Mouse (Mus musculus) kidney, embryonic 14.5 days (tissue): Measurements from ENCODE around the gene G430095P16Rik. TPM values are rescaled to one million over a fixed set of nuclear protein-coding genes. Genes with fewer than 3 reads are reported as not detected.

Experiments used
- ATAC-seq: fragments of 200-750 bp; cut with Nextera tagmentation; 2 replicates; pipeline ENCODE4 v1.8.0; 2017; ENCODE audit warnings: moderate number of reproducible peaks, mild to moderate bottlenecking, moderate TSS enrichment, moderate library complexity; ENCODE audit not compliant: low FRiP score, low TSS enrichment
- H3K27ac ChIP-seq: fragments of 300-500 bp; sonication (generic); 2 replicates; pipeline ENCODE4 v1.5.1; 2014; ENCODE audit warnings: low read depth, mild to moderate bottlenecking, low read length, moderate library complexity, mixed read lengths
- H3K27me3 ChIP-seq: fragments of 300-500 bp; sonication (generic); 2 replicates; pipeline ENCODE4 v1.6.1; 2014; ENCODE audit warnings: mild to moderate bottlenecking, low read length; ENCODE audit not compliant: control insufficient read depth, insufficient read depth
- H3K36me3 ChIP-seq: fragments of 300-500 bp; sonication (generic); 2 replicates; pipeline ENCODE4 v1.6.1; 2014; ENCODE audit warnings: low read length, mixed read lengths; ENCODE audit not compliant: control insufficient read depth, insufficient read depth
- H3K4me1 ChIP-seq: fragments of 300-500 bp; sonication (generic); 2 replicates; pipeline ENCODE4 v1.6.1; 2014; ENCODE audit warnings: low read length, mixed read lengths; ENCODE audit not compliant: control insufficient read depth, insufficient read depth
- H3K4me2 ChIP-seq: fragments of 300-500 bp; sonication (generic); replicated peaks from 2 replicates; pipeline ENCODE4 v1.6.1; 2014; ENCODE audit warnings: low read depth, mild to moderate bottlenecking, low read length
- H3K4me3 ChIP-seq: fragments of 300-500 bp; sonication (generic); 2 replicates; pipeline ENCODE4 v1.5.1; 2014; ENCODE audit warnings: mild to moderate bottlenecking, low read length
- H3K9ac ChIP-seq: fragments of 300-500 bp; sonication (generic); 2 replicates; pipeline ENCODE4 v1.6.1; 2014; ENCODE audit warnings: low read depth, mild to moderate bottlenecking, low read length, moderate library complexity
- H3K9me3 ChIP-seq: fragments of 300-500 bp; sonication (generic); 2 replicates; pipeline ENCODE4 v1.6.1; 2016; ENCODE audit warnings: low read length; ENCODE audit not compliant: control insufficient read depth
- WGBS: fragments of 180-500 bp; shearing (Covaris S2); extraction: QIAGEN DNeasy Blood & Tissue Kit; methylation state at CpG from one replicate; pipeline ENCODE4 v1.1.7; 2014; 5-methylcytosine and 5-hydroxymethylcytosine counted together
- polyA plus RNA-seq: library from polyadenylated mRNA; unstranded; fragments of >200 nt; fragmentation: Nextera tagmentation; extraction: Ambion mirVana; gene quantifications from 2 replicates; pipeline ENCODE4 v1.2.1, GENCODE M21; 2014

G430095P16Rik gene
- polyA plus RNA-seq, 1 experiment from 2014 or later = 1.7 TPM

DNA sequence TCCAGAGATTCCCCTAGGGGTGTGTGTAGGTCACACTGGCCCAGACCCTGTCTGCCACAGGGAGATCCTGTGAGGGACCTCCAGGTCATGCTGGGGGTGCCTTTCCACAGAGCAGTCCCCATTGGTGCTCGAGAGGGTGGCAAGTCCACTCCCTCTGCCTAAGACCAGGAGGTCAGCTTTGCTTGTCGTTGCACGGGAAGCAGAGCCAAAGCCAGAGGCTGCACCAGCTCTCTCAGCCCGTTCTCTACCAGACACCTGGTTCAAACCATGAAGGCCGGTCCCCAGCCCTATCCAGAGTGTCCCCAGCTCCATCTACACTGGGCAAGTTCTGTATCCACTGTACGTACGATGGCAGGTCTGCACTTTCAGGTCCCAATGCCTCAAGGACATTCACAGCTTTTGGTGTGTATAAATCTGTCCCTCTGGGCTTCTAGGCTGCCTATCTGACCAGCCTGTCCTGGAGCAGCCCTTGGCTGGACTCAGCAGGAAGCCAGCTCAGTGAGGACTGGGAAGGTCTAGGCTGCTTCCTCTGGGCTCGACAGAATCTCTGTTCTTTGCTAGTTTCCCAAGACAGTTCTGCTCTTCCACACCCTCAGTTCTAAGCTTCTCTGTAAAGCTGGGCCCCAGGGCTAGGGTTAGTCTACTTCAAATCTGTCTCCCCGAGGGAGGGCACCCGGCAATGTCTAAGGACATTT lies 2.6 kb downstream of the G430095P16Rik start:
- Histone ChIP-seq H3K27ac (no peak overlapping the region; the same call in 1 of the 2 replicates), H3K27me3 (peaks cover 5% of the 10 kb centered on the region), H3K4me1 (peaks cover 34% of the 10 kb centered on the region), H3K9me3 (no peaks in the 10 kb centered on the region), H3K36me3 (peaks cover 7% of the 10 kb centered on the region; the same call in 1 of the 2 replicates), H3K9ac (no peak overlapping the region; the same call in 1 of the 2 replicates), H3K4me3 (no peak overlapping the region), H3K4me2 (no peak overlapping the region)
- 52% methylated on average over 10 of the region's 10 CpGs for WGBS
- ATAC-seq = no peak

DNA sequence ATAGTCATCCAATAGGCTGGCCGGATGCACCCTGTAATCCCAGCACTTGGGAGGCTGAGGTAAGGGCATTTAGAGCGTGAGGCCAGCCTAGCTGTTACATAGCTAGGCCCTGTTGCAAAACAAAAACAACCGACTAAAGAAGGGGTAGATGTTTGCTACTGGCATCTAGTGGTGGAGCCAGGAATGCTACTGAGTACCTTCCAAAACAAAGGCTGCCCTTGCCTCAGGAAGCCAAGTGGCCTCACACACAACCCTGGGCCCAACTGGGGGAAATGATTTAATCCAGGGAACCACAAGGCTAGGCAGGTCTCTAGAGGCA lies 3.1 kb downstream of the G430095P16Rik start:
- H3K9ac ChIP-seq = no peak overlapping the region
- H3K27ac ChIP-seq = no peak overlapping the region
- H3K4me1 ChIP-seq = peaks cover 39% of the 10 kb centered on the region
- peaks cover 5% of the 10 kb centered on the region for H3K27me3 ChIP-seq
- no peaks in the 10 kb centered on the region for H3K9me3 ChIP-seq
- ATAC-seq = no peak
- no peak overlapping the region for H3K4me2 ChIP-seq
- H3K36me3 ChIP-seq = peaks cover 7% of the 10 kb centered on the region; the same call in 1 of the 2 replicates
- no peak overlapping the region for H3K4me3 ChIP-seq
- WGBS = 19% methylated on average over 3 of the region's 3 CpGs

DNA sequence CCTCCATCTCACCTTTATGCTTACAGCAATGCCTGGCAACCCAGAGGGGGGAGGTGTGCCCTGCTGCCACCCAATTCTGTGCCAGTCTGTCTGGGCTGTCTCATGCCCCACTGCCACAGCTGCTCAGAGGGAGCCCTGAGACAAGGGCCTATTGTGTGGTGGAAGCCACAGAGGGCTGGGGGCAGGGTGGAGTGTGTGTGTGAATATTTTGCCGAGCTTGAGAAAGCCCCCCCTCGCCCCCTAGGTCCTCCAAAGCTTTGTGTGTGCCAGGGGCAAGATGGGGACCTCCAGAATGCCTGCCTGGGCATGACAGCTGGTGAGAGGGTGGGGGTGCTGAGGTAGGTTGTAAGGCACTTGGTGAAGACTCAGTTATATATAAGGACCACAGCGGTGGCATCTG lies 5.7 kb downstream of the G430095P16Rik start:
- Histone ChIP-seq H3K36me3 (no peaks in the 10 kb centered on the region; the same call in 1 of the 2 replicates), H3K4me2 (no peak overlapping the region), H3K4me3 (no peak overlapping the region), H3K9ac (no peak overlapping the region), H3K9me3 (no peaks in the 10 kb centered on the region), H3K27me3 (peaks cover 5% of the 10 kb centered on the region), H3K27ac (no peak overlapping the region), H3K4me1 (peaks cover 52% of the 10 kb centered on the region)
- no peak for ATAC-seq
- 73% methylated on average over 3 of the region's 3 CpGs for WGBS

DNA sequence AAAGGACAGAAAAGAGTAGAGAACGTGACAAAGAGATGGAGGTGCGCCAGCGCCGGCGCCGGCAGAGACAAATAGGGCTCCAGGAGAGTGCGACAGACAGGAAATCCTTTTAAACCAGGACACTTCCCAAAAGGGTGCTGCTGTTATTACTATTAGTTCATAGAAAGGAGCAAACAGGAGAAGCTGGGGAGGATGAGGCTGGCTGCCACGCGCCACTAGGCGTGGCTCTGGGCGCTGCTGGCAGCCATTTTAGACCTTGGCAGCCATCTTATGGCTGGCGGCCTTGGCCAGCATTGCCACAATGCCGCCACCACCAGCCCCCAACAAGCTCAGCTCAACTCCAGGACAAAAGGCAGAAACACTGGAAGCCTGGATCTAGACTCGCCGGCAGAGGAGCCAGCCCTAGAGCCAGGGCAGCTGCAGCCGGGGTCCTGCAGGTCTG lies 7.1 kb downstream of the G430095P16Rik start:
- H3K27ac ChIP-seq = no peak overlapping the region
- H3K27me3 ChIP-seq = peaks cover 5% of the 10 kb centered on the region
- no peak overlapping the region for H3K4me3 ChIP-seq
- no peaks in the 10 kb centered on the region; the same call in 1 of the 2 replicates for H3K36me3 ChIP-seq
- WGBS = 94% methylated on average over 16 of the region's 16 CpGs
- H3K4me2 ChIP-seq = no peak overlapping the region
- H3K9me3 ChIP-seq = no peaks in the 10 kb centered on the region
- H3K4me1 ChIP-seq = peaks cover 41% of the 10 kb centered on the region
- ATAC-seq = no peak
- no peak overlapping the region for H3K9ac ChIP-seq

DNA sequence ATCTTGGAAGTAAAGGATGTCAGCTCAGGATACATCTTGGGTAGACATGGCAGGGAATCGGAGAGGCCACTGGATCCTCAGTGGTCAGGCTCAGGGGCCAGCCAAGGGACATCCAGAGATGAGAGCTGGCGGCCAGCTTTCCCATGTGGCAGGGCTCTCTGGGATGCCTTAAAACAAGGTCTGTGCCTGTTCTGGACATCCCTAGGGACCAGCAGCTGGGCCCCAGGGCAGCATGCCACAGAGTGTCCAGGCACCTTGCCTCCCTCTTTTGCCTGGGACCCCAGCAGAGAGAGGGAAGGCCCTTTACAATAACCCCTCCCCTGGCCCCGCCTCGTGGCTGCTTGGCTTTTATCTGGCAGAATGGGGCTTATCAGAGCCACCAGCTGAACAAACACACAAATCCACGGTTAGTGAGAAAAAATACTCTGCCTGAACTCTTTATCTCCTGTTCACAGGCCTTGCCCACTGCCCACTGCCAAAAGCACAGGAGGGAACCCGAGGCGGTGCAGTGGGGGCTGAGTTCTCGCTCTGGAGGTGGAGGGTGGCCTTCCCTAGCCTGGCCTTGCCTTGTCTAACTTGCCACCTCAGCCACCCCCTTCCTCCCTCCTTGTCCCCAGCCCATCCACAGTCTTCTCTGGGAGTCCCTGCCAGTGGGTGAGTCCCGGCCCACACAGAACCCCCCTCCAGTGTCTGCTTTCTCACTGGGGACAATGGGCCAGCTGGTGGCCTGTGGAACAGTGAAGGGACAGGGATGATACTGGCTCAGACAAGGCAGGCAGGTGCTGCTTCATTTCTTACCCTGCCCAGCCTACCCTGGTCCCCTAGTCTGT lies 7.9 kb downstream of the G430095P16Rik start:
- H3K9ac ChIP-seq = no peak overlapping the region
- no peaks in the 10 kb centered on the region for H3K9me3 ChIP-seq
- H3K4me2 ChIP-seq = no peak overlapping the region
- peaks cover 9% of the 10 kb centered on the region; the same call in 1 of the 2 replicates for H3K27me3 ChIP-seq
- no peaks in the 10 kb centered on the region; the same call in 1 of the 2 replicates for H3K36me3 ChIP-seq
- H3K4me1 ChIP-seq = peaks cover 39% of the 10 kb centered on the region
- no peak for ATAC-seq
- 48% methylated on average over 9 of the region's 9 CpGs for WGBS
- H3K27ac ChIP-seq = peak overlapping the region; percentile 47; the same call in 1 of the 2 replicates
- H3K4me3 ChIP-seq = no peak overlapping the region

DNA sequence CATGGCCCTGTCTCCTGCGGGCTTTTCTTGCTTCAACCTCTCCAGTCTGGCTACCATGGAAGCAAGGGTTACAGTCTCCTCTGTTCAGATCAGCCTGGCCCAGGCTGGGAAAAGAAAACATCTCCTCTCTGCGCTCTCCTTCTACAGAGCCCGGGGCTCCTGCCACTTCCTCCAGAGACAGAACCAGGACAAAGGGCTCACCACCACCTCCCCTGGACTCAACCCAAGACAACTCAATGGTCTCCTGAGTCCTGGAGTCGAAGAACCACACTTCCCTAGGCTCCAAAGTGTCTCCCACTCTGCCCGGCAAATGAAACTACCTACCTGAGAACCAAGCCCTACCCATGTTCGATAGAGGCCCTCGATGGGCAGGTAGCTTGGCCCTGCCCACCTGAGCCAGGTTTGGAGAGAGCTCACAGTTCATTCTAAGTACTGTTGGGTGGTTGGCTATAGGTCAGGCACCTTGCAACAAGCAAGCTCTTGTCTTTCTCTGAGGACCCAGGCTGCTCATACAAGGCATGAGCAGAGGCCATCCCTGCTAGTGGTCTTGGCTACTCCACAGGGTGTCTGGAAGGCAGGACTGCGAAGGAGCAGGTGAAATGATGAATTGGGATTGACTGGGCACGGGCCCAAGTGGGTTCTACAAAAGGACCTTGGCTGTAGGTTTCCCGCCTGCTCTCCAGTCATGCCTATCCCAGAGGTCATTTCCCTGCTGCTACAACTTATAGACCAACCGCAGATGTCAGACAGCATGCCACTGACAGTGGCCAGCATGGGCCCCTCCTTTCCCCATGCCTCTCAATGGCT lies 8.8 kb downstream of the G430095P16Rik start:
- no peaks in the 10 kb centered on the region for H3K9me3 ChIP-seq
- H3K4me3 ChIP-seq = no peak overlapping the region
- H3K27me3 ChIP-seq = peaks cover 16% of the 10 kb centered on the region
- H3K36me3 ChIP-seq = no peaks in the 10 kb centered on the region; the same call in 1 of the 2 replicates
- 65% methylated on average over 11 of the region's 11 CpGs for WGBS
- H3K4me2 ChIP-seq = no peak overlapping the region
- no peak overlapping the region for H3K9ac ChIP-seq
- H3K4me1 ChIP-seq = peaks cover 39% of the 10 kb centered on the region
- ATAC-seq = no peak
- peak overlapping the region; percentile 47; the same call in 1 of the 2 replicates for H3K27ac ChIP-seq

DNA sequence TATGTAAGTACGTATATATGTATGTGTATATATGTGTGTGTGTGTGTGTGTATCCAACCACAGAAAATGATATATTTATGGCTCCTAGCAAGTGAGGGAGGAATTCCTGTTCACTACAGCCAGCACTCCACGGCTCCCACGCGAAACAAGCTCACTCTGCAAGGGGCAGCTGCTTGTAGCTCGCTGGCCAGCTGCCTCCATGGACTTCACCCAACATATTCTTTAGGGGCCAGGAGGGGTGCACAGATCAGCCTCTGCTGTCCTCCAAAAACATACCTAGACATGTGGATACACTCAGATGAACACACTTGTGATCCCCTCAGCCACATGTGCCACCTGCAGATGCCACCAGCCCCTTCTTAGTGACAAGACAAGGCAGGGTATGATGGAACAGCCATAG lies 9.7 kb downstream of the G430095P16Rik start:
- Histone ChIP-seq H3K4me2 (no peak overlapping the region; the same call in 1 of the 2 replicates), H3K9ac (no peak overlapping the region), H3K27me3 (peaks cover 18% of the 10 kb centered on the region), H3K27ac (peak overlapping the region; percentile 43; the same call in 1 of the 2 replicates), H3K4me3 (no peak overlapping the region), H3K9me3 (no peaks in the 10 kb centered on the region), H3K36me3 (no peaks in the 10 kb centered on the region), H3K4me1 (peaks cover 39% of the 10 kb centered on the region)
- ATAC-seq = peak; percentile 18; the same call in 1 of the 2 replicates
- 34% methylated on average over 5 of the region's 5 CpGs for WGBS

DNA sequence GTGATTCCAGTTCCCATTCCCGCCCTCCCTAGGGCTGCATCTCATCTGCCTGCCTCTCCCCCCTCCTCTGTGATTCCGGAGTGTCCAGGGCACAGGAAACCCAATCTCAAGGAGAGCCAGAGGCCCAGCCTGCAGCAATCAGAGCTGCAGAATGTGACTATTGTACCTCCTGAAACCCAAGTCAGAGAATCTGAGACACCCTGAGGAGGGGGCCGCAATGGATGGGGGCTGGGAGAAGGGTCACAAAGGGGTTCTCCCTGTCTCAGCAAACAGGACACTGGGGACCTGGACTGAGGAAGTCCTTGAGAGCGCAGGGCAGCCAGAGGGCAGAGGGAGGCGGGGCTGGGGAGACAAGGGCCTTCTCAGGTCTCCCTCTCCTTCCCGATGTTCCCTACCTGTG lies 10.2 kb downstream of the G430095P16Rik start:
- H3K27ac ChIP-seq = peak overlapping the region; percentile 30; the same call in 1 of the 2 replicates
- WGBS = 17% methylated on average over 6 of the region's 6 CpGs
- no peak overlapping the region for H3K4me3 ChIP-seq
- no peaks in the 10 kb centered on the region for H3K9me3 ChIP-seq
- peak; percentile 58; the same call in 1 of the 2 replicates for ATAC-seq
- H3K4me1 ChIP-seq = peaks cover 43% of the 10 kb centered on the region
- H3K9ac ChIP-seq = peak overlapping the region; percentile 18; the same call in 1 of the 2 replicates
- no peak overlapping the region; the same call in 1 of the 2 replicates for H3K4me2 ChIP-seq
- H3K27me3 ChIP-seq = peaks cover 22% of the 10 kb centered on the region
- H3K36me3 ChIP-seq = no peaks in the 10 kb centered on the region
